In the genomic region with DNA sequence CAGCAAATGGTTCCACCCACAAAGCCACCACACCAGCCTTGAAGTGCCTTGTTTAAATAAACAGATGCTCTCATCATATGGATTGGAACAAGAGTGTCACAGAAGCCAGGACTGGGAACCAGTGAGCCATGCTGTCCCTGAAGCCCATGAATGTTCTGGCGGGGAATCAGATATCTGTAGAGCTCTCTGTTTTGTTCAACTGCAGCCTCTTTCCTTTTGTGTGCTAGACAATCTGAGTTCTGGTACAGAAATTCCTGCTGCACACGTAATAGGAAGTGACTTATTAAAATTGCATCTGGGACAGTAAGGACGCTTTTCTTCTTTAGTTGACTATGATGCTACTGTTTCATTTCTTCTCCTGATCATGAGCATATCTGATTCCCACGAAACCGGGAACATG, we compare ENCODE assay signal across 17 mouse cellular contexts.
"Had no signal": no experiment of that assay in that cellular context is flagged by ENCODE, and none has a peak within 500 bp of the region (broad histone marks: within the 10 kb centered on the region; RNA-seq: fewer than 3 reads in every experiment).

No protein-coding gene starts in this region.

- H3K4me2 ChIP-seq: kidney, embryonic 15.5 days; liver, embryonic 13.5 days; midbrain, embryonic 13.5 days; neural tube, embryonic 15.5 days; stomach, embryonic 15.5 days had no signal

- H3K4me3 ChIP-seq: kidney, embryonic 15.5 days; left cerebral cortex, adult 2 months; liver, embryonic 13.5 days; megakaryocyte, embryonic 14.5 days; midbrain, embryonic 10.5 days; midbrain, embryonic 13.5 days; myocyte; neural tube, embryonic 15.5 days; stomach, embryonic 15.5 days had no signal

- H3K4me1 ChIP-seq: stomach, embryonic 15.5 days had no signal

- H3K27ac ChIP-seq: kidney, embryonic 15.5 days; left cerebral cortex, adult 2 months; liver, embryonic 13.5 days; midbrain, embryonic 10.5 days; midbrain, embryonic 13.5 days; neural tube, embryonic 15.5 days; stomach, embryonic 15.5 days had no signal

- H3K9me3 ChIP-seq: kidney, embryonic 15.5 days; liver, embryonic 13.5 days; megakaryocyte, embryonic 14.5 days; midbrain, embryonic 10.5 days; midbrain, embryonic 13.5 days; neural tube, embryonic 15.5 days; stomach, embryonic 15.5 days had no signal

- H3K36me3 ChIP-seq: kidney, embryonic 15.5 days; liver, embryonic 13.5 days; midbrain, embryonic 10.5 days; midbrain, embryonic 13.5 days; neural tube, embryonic 15.5 days; stomach, embryonic 15.5 days had no signal

- H3K27me3 ChIP-seq: kidney, embryonic 15.5 days; liver, embryonic 13.5 days; megakaryocyte, embryonic 14.5 days; midbrain, embryonic 13.5 days; neural tube, embryonic 15.5 days; stomach, embryonic 15.5 days had no signal

- H3K9ac ChIP-seq: kidney, embryonic 15.5 days; liver, embryonic 13.5 days; midbrain, embryonic 13.5 days; neural tube, embryonic 15.5 days; stomach, embryonic 15.5 days had no signal

- ATAC-seq: midbrain, embryonic 13.5 days; midbrain, embryonic 16.5 days had no signal

- DNase-seq: layer of hippocampus, postnatal 36 days; liver, embryonic 13.5 days; lung, adult 2 months; lung, postnatal 14 days; right cerebral cortex, adult 18-20 months; right cerebral cortex, postnatal 14 days; spleen, adult 18-20 months; thymus, postnatal 25 days had no signal
